Mouse (Mus musculus) adrenal gland, postnatal 25 days (tissue): ENCODE measurements at regions not wholly inside any gene's neighbourhood (a gene's known extent, or its start where the extent isn't known, plus 50 kb on each side); places are given as distances from the start of the nearest gene placed in this dataset.
"Not testable (repeated sequence)": the region's sequence is repeated elsewhere in the genome, so short reads cannot be mapped to it uniquely, and the experiment has no call there.

ENCODE experiments used
- DNase-seq: peaks from one replicate; pipeline ENCODE4 v3.0.0; 2021; ENCODE audit warnings: mixed read lengths

GRCm38 (mm10) chr17:66206074-66206473 is 82.8 kb downstream of the Ddx11 start:
- DNase-seq = no peak

DNA sequence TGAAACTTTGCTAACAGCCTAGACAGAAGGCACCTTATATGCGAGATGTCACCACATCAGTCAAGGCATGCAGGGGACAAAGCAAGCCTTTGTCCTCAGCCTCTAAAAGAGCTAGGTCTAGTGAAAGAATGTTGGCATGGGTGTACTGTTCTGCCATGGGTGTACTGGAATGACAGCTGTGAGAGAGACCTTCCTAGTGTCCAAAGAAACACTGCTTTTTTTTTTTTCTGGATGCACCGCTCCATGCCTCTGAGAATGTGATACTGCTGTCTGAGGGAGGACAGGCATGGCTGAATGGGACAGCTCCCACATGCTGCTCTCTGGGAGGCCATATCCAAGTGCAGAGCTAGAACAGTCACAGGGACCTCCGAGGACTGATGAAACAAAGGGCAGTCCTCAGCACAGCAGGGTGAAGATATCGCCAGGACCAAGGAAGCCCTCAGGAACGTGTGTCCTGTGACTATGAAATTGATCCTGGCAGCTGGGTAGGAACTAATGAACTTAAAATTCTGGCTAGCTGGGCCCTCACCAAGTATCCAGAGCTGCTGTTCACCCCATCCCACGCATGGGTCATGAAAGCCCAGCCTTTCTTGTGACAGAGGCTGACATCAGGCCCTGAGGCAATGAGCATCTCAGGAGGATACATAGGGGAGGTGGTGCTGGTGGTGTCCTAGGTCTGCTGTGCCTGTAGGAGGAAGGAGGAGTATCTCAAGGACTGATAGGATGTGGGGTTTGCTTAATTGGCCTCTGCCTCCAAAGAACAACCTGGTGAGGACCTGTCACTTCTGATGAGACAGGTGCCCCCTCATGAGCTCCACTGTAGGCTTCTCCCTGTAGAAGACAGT is 84.6 kb downstream of the Ddx11 start:
- DNase-seq = not testable (repeated sequence)

- not testable (repeated sequence) for DNase-seq
Observed at GRCm38 (mm10) chr17:66208803-66209515, 85.6 kb downstream of the Ddx11 start.

DNA sequence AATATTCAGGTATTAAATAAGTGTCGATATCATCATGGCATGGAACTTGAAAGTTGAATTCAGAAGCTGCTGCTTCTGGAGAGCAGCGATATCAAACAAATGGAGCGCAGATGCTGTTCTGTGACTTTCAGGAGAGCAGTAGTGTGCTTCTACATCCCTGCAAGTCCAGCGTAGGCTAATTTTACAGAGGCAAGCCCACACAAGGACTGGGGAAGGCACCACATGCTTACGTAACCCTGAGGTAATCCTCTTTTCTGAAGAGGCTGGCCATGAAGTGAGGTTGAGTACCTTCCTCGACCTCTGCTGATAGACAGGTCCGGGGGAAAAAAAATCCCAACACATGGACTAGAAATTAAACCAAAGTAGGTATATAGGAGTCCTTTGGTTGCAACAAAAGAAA is 88.2 kb downstream of the Ddx11 start:
- DNase-seq = no peak

- DNase-seq = no peak
Observed at GRCm38 (mm10) chr17:66212616-66213015, 89.3 kb downstream of the Ddx11 start.

DNA sequence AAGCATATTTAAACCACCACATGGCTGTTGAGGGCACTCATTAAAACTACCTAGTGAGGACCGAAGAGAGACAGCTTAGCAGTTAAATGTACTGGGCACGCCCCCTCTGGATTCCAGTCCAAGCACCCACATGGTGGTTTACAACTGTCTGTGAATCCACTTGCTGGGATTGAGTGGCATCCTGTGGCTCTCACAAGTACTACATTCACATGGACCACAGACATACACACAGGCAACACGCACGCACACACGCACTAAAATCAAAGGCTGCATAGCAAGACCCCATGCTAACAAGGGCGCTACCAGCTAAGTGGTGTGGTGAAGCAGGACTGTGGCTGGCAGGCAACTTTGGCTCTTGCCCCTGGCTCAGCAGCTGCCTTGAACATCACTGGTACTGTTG is 95.0 kb downstream of the Ddx11 start:
- no peak for DNase-seq

- no peak for DNase-seq
Observed at GRCm38 (mm10) chr17:66219669-66220435, 96.5 kb downstream of the Ddx11 start.

DNA sequence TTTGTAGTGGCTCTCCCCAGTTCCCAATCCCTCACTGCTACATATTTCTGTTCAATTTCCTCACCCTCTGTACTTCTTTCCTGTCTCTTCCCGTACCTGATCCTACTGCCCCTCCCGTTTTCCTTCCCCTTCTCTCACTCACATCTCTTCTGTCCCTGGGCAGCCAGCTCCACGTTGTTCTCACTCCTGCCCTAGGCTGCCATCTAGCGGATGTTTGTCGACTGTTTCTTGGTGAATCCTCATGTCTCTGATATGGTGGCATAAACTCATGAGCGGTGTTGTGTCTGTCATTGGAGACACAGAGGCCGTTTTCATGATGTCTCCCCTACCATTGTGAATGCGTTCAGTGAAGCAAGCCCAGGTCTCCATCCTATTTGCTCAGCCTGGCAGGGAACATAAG is 97.9 kb downstream of the Ddx11 start:
- peak; percentile 62 for DNase-seq

- no peak for DNase-seq
Observed at GRCm38 (mm10) chr17:66223711-66224110, 100.4 kb downstream of the Ddx11 start.

DNA sequence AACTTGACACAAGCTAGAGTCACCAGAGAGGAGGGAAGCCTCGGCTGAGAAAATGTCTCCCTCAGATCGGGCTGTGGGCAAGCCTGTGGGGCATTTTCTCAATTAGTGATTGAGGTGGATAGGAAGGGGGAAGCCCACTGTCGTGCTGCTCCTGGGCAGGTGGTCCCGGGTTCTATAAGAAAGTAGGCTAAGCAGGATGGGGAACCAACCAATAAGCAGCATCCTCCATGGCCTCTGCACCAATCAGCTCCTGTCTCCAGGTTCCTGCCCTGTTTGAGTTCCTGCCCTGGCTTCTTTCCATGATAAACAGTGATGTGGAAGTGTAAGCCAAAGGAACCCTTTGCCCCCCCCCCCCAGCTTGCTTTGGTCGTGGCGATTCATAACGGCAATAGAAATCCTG is 100.9 kb downstream of the Ddx11 start:
- DNase-seq = no peak

DNA sequence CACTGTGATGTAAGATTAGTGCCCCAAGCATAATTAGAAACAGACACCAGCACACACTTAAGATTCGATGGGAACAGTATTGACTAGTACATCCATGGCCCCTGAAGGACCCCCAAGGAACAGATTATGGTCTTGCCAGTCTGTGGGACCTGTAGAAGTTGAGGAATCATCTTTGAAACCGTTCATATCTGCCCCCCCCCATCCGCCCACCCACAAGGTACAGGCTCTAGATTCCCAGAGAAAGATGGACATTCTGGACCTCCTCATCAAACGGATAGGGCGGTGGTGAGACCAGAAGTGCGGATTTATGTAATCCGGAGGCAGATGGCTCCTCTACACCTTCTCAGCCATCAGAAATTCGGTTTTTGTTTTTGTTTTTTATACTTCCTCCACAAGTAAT is 109.1 kb downstream of the Ddx11 start:
- no peak for DNase-seq

DNA sequence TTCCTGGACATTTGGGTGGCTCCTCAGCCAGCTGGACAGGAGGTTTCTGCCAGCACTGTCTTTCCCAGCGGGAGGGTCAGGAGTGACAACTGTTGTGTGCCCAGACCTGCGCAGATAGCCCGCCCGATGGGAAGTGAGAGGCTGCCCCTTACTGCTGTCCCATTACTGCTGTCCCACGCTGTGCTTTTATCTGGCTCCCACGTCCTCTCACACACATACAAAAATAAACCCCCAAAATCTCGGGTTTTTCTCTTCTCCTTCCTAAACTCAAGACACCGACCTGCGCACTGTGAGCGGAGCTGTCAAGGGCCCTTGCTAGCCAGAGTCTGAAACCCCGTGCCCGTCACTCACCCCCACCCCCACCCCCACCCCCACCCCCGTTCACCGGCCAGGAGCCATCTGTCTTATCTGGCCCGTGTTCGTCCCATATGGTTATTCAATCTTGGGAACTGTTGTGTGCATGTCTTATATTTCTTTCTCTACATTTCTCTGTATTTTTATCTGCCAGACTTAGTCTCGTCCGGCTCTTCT is 109.6 kb downstream of the Ddx11 start:
- peak; percentile 24 for DNase-seq

- no peak for DNase-seq
Observed at GRCm38 (mm10) chr17:66233451-66233951, 110.2 kb downstream of the Ddx11 start.

DNA sequence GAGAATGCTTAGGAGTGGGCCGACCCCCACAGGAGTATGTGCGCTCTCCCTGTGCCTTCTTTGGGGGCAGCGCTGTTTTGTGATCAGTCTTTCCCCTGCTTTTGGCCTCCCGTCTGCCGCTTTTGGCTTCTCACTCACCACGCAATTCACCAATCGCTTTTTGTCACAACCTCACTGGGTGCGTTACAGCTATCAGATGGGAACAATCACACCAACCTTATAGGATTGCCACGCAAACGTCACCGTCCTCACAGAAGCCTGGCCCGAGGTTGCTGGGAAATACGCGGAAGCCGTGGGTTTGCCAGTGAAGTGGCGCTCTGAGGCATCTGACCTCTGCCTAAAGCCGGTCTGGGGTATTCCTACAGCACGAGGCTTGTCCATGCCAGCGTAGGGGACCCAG is 111.1 kb downstream of the Ddx11 start:
- DNase-seq = no peak

DNA sequence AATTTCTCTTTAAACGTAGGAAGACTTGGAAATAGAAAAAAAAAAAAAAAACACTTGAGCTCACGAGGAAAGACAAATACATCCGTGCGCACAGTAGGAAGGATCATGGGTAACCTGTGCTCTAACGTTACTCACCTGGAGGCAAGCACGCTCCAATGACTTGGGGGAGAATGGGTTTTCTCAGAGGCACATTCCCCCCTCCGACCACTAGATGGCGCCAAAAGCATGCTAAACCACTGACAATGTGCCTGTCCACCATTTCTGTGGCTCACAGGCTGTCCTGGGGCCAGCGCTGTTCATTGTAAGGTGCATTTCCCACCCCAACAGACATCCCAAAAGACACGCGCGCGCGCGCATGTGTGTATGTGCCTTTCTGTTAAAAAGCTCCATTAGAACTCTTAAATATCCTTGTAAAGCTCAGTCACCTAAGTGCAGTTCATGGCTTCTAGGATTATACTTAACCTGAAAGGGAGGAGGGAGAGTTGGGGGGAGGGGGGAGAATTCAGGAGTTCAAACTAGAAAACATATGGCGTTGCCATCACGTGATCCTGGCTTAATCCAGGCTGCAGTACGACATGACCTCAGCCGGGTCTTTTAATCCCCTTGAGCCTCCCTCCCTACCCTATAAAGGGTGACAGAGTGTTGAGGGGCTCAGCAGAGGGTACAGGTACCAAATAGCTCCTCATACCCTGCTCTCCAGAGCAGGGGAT is 111.9 kb downstream of the Ddx11 start:
- peak; percentile 85 for DNase-seq

DNA sequence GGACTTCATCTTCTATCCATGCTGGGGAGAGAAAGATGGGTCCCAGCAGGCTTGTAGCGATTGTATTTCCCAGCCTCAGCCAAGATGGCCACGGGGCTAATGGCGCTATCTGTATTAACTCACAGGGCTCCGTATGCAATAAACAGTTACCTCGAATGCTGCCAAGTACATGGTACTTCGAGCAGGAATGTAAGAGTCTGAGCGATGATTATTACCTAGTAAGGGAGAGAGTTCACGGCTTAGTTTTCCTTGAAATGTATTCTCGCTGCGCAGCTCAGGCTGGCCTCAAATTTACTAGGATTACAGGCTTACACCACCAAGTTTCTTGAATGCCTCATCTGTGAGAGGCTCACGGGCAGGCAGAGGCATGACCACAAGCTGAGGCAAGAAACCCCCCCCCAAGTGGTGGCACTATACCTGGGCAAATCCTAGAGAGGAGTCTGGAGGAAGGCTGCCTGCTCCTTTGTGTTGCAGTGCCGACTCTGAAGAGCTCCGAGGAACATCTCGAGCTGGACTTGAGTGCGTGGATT is 112.6 kb downstream of the Ddx11 start:
- DNase-seq = no peak

DNA sequence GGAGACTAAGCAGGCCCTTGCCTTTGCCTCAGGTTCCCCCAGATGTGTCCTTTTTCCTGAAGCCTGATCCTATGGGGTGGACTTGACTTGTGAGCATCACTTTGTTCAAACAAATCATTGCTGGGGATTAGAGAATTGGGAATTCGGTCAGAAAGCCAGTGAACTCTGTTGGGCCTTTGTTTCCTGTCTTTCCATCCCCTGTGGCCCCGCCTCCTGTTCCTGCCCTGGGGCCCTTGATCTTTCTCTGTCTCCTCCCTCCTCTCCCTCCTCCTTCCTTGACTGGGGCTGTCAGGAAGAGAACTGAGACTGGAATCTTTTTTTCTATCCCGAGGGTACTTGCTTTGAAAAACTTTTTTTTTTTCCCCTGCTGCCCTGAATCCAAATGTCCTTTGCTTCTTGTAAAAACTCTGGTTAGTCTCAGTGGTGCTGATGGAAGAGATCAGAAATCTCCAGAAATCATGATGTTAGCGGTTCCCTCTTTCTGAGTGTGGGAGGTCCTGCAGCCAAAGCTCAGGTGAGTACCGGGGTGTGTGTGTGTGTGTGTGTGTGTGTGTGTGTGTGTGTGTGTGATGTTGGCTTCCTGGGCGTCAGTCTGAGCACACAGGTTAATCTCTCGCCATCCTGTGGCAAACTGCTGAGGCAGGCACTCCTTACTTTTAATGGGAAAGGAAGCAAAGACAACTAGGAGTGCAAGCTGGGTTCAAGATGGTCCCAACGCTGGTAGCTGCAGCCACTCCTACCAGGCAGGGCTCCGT is 118.7 kb downstream of the Ddx11 start:
- DNase-seq = peak; percentile 38

DNA sequence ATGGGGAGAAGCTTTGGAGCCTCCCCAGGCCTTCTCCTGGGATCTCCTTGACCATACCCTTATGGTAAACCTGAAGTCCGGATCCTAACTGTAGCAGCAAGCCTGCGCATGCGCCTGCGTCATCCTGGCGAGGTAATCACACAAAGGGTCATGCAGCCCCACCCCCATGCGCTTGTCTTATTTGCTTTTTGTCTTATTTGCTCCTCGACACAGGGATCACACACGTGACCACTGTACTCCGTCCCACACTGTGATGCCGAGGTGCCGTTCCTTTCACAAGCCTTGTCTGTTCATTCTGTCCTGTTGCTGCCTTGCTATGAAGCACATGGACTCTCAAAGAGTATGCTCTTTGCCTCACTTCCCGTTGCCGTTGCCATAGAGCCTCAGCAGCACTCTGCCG is 120.9 kb downstream of the Ddx11 start:
- DNase-seq = no peak

GRCm38 (mm10) chr17:66246031-66246534 is 122.8 kb downstream of the Ddx11 start:
- no peak for DNase-seq

GRCm38 (mm10) chr17:66251495-66251894 is 128.2 kb downstream of the Ddx11 start:
- DNase-seq = no peak

- DNase-seq = no peak
Observed at GRCm38 (mm10) chr17:66252926-66253325, 129.6 kb downstream of the Ddx11 start.
